Mouse (Mus musculus): ENCODE measurements at regions not wholly inside any gene's neighbourhood (a gene's known extent, or its start where the extent isn't known, plus 50 kb on each side); places are given as distances from the start of the nearest gene placed in this dataset.

DNA sequence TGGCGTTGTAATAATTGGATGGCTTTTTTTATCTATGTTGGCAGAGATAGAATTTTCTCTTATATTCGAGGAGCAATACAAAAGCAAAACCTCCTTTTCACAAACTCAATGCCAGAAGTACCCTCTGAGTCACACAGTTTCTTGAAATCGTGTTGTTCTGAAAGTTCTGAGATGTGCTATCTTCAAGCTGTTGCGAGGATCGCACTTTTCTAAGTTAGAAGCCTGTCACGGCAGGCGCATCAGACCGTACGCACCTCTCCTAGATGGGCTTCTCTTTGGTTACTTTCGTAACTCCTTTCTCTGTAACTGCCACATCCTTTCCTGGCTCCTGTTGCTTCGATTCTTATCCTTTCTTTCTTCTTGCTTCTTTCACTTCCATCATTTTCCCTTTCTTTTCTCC lies 271.2 kb upstream of the Arrdc3 start:
- no peak for DNase-seq

DNA sequence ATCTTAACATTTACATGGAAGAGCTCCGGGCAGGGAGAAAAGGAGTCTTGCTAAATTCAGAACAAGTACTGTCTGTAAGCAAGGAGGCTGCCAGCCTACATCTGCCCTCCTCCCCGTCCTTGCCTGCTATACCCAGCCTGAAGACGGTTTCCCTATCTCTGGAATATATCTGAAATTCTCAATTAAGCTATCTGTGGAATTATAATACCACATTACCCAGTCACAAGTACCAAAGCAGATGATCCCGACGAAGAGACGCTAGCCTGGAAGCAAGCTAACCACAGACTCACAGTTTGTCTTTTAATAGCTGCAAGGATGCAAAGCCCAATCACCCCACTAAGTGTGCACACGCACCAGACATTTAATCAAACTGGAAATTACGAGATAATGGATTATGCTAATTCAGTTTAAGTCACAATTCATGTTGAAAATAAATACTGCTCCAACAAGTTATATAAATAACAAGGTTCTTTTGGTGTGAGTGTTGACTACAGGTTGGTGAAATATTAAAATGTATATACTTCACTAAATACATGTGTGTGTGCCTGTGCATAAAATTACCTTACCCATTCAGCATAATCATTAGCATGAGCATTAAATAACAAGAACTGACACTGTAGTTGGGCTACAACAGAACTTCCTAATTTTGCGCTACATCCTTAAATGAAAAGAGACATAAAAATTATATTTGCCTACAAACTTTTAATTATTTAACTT lies 269.9 kb upstream of the Arrdc3 start:
- DNase-seq: no peak

DNA sequence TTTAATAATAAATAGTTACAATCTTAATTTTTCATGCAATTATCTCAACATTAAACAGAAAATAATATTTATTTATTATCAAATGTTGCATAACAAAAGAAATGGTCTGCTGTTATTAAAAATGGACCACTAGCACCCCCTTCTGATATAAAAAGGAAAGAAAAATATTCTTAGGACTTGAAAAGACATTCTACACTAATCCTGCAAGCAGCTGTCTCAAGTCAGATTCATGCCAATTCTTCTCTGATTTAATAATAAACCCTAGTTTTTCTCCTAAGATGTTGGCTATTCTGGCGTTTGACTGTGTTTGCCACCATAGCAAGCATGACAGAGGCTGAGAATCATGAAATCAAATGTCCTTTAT lies 269.3 kb upstream of the Arrdc3 start:
- peak; percentile 6 for DNase-seq

DNA sequence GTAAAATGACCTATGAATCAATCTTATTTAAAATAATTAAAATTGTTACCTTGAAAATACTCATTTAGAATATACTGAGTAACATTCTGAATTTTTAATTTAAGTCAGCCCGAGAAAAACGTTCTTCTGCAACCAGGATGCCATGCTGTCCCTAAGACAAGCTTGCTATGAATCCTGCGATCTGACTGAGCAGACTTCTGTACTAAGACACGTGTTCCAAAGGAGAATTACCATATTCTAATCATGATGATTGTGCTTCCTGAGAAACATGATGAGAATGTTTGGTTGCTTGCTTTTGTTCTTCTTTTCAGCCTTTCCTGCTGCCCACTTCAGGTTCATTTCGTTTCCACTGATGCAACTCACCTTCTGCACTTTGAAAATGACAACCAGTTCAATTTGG lies 268.2 kb upstream of the Arrdc3 start:
- DNase-seq: no peak

- DNase-seq: no peak
These were observed 260.2 kb upstream of the Arrdc3 start for GRCm38 (mm10) chr13:80623005-80623404.

- DNase-seq: no peak
These were observed 241.8 kb upstream of the Arrdc3 start for GRCm38 (mm10) chr13:80641334-80641733.

GRCm38 (mm10) chr13:80647578-80647977 lies 235.6 kb upstream of the Arrdc3 start:
- DNase-seq: no peak

GRCm38 (mm10) chr13:80652967-80653539 lies 230.1 kb upstream of the Arrdc3 start:
- DNase-seq: no peak

DNA sequence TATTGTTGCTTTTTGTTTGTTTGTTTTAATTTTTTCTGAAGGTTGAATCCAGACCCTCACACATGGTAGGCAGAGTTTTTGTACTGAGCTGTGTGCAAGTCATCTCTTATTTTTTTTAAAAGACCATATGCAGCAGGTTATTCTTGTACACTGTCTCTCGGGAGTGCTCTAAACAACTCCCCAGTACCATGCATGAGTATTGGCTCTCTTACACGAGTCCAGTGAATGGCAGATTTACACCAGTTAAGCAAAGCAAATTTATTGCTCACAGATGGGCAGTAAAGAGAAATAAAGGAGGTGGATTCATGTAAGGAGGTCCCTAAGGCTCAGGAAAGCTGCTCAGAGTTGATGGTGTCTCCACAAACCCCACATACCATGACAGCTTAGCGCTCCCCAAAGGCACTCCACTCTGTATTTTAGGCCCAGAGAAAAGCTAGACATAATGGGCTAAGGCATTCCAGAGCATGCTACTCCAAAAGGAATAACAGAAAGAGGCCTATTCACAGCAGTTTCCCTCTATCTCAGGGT lies 216.9 kb upstream of the Arrdc3 start:
- DNase-seq: no peak

DNA sequence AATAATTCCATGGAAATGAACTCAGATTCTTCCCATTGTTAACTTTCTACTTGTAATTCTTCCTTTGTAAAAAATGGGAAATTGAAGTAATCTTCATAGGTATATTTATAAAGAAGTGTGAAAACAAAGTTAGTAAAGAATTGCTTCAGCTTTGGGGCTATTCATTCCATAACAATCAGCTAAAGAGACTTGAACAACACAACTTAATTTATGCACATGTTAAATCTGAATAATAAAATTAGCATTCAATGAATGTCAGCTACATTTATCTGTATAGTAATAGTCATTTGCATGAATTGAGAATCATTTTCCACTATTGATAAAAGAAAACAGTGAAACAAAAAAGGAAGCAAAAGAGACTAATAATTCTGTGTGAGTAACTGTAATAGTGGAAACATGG lies 193.3 kb upstream of the Arrdc3 start:
- no peak for DNase-seq

- no peak for DNase-seq
These were observed 192.4 kb upstream of the Arrdc3 start for GRCm38 (mm10) chr13:80690654-80691386.

GRCm38 (mm10) chr13:80695549-80696150 lies 187.5 kb upstream of the Arrdc3 start:
- no peak for DNase-seq

DNA sequence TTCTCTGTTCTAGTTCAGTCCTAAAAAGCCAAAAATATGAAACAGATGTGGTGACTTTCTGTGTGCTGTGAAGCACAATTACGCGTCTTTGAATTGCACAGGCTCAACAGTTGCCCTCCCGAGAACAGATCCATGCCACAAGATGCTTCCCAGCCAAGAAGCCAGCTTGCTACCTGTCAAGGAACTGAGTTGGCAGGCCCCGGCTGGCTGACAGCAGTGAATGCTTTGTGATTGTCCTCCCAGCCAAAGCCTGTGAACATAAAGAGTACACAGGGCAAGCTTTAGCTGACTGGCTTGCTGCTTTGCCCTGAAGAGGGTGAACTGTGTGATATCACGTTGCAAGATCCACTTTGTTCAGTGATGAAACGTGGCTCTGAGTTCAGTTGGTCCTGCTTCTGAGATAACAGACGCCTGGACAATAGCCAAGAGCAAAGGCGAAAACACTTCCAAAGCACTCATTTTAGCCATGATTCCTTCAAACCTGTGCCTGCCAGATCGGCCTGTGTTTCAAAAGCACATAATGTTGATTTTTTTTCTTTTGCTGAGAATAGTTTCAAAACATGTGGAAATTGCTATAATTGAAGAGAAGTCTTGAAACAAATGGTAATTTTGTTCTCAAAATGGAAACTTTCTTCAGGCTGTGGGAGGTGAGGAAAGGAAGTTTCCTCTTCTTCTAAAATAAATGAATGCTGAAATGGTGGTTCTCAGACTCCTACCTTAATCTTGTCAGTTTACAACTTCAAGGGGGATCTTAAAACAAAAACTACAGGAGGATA lies 173.5 kb upstream of the Arrdc3 start:
- DNase-seq: no peak

GRCm38 (mm10) chr13:80719313-80719712 lies 163.9 kb upstream of the Arrdc3 start:
- no peak for DNase-seq

DNA sequence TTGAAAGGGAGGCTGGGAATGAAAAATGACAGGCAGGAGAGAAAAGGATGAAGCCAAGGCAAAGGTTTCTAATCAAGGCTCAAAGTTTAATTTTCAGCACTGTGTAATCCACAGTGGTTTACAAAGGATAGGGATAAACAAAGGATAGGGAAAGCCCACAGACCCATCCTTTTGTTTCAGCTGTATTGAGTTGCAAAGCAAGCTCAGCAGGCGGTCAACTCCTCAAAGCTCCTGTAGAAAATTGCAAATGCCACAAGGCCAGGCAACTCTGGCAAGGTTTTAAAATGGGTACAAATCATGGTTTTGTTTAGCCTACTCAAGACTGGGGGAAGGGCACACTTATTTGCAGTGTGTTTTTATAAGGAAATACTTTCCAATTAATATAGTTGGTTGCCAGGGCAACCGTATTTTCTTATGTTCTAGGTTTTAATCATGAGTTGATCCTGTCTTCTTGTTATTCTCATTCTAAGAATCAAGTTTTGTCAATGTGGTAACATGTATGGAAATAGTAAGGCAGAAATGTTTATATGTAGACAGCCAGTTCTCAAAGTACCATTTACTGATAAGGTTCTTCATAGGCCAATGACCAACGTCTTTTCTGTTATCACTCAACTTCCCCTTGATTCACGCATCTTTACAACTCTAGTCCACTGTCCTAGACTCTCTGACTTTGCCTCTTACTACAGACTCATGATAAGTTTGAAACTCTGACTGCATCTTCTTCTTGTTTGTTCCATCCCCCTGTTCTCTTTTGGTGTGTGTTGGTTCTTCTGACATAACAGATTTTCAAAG lies 159.8 kb upstream of the Arrdc3 start:
- DNase-seq: no peak

GRCm38 (mm10) chr13:80729202-80729601 lies 154.0 kb upstream of the Arrdc3 start:
- no peak for DNase-seq

- DNase-seq: no peak
These were observed 137.2 kb upstream of the Arrdc3 start for GRCm38 (mm10) chr13:80745991-80746390.

- DNase-seq: peak; percentile 21
These were observed 136.2 kb upstream of the Arrdc3 start for GRCm38 (mm10) chr13:80747022-80747421.

Data from cerebellum, adult 9-10 months (tissue).